Mouse (Mus musculus) lung, adult 2 months (tissue): ENCODE data around the gene Clec4f. TPM values are rescaled to one million over a fixed set of nuclear protein-coding genes. Genes with fewer than 3 reads are reported as not detected.
"Not testable (repeated sequence)": the region's sequence is repeated elsewhere in the genome, so short reads cannot be mapped to it uniquely, and the experiment has no call there.

Source experiments
- DNase-seq: peaks from one replicate; pipeline ENCODE4 v3.0.0; 2022
- H3K4me1 ChIP-seq: fragments of 200-500 bp; 2 replicates; pipeline ENCODE4 v1.6.1; 2011; ENCODE audit warnings: low read length; ENCODE audit not compliant: control insufficient read depth, insufficient read depth
- H3K4me3 ChIP-seq: fragments of 200-500 bp; replicated peaks from 2 replicates; pipeline ENCODE3; 2011; ENCODE audit warnings: low read depth, mild to moderate bottlenecking, control low read depth, low read length; ENCODE audit errors: extremely low read depth
- CTCF ChIP-seq: fragments of 200-500 bp; IDR thresholded peaks from 2 replicates; pipeline ENCODE4 v1.5.1; 2011; ENCODE audit warnings: mild to moderate bottlenecking, low read length, control low read depth; ENCODE audit not compliant: insufficient read depth
- POLR2A ChIP-seq: fragments of 200-500 bp; IDR thresholded peaks from 2 replicates; pipeline ENCODE4 v1.6.1; 2011; ENCODE audit warnings: low read depth, mild to moderate bottlenecking, control low read depth, low read length, borderline replicate concordance; ENCODE audit errors: extremely low read depth
- WGBS: fragments of 180-500 bp; shearing (Covaris S2); methylation state at CpG from one replicate; pipeline ENCODE4 v1.1.7; 2018; 5-methylcytosine and 5-hydroxymethylcytosine counted together
- polyA plus RNA-seq: library from polyadenylated mRNA; depleted of rRNA; stranded (reverse); fragments of >200 nt; gene quantifications from 2 replicates; pipeline ENCODE4 v1.2.3, GENCODE M21; 2012

The Clec4f gene
- polyA plus RNA-seq, 1 experiment = not detected

DNA sequence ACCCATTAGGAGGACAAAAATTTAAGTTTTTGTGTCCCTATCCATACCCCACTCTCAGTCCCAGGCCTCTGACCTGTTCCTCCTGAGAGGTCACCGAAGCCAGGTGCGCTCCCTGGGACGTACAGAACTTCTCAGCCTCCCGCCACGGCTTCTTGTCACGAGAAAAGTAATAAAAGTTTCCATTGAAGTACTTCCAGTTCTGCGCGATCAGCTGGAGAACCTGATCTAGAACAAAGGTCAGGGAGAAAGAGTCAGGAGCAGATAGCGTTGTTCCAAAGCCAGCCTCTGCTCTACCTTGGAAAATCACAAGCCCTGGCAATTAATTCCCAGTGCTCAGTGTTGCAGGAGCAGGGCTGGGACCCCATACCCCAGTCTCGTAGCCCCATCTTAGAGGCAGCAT, 9.3 kb downstream of the Clec4f start:
- no peaks in the 10 kb centered on the region for H3K4me1 ChIP-seq
- H3K4me3 ChIP-seq = no peak overlapping the region
- 82% methylated on average over 10 of the region's 10 CpGs for WGBS
- TF ChIP-seq CTCF (no peak), POLR2A (no peak)
- no peak for DNase-seq

DNA sequence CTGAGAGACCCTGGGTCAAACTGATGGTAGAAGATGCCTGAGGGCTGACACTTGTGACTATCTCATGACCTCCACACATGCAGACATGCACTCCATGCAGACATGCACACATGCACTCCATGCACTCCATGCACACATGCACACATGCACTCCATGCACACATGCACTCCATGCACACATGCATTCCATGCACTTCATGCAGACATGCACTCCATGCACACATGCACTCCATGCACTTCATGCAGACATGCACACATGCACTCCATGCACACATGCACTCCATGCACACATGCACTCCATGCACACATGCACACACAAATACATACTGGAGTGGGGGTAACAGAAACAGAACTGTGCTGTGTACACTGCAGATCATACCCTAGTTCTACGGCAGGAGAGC, 20.7 kb downstream of the Clec4f start:
- Histone ChIP-seq H3K4me1 (no peaks in the 10 kb centered on the region), H3K4me3 (no peak overlapping the region)
- WGBS = 77% methylated on average over 1 of the region's 1 CpGs
- TF ChIP-seq POLR2A = no peak
- TF ChIP-seq CTCF = no peak
- no peak for DNase-seq

- H3K4me3 ChIP-seq, DNase-seq: not testable (repeated sequence)
- 44% methylated on average over 4 of the region's 4 CpGs for WGBS
Observed at GRCm38 (mm10) chr6:83634631-83635030, 21.4 kb downstream of the Clec4f start.

GRCm38 (mm10) chr6:83634106-83634505, 21.9 kb downstream of the Clec4f start:
- not testable (repeated sequence) for H3K4me1 ChIP-seq, DNase-seq, H3K4me3 ChIP-seq
- 26% methylated on average over 5 of the region's 5 CpGs for WGBS

More at GRCm38 (mm10) chr6:83634631-83635030, 21.4 kb downstream of the Clec4f start:
- not testable (repeated sequence) for H3K4me1 ChIP-seq

DNA sequence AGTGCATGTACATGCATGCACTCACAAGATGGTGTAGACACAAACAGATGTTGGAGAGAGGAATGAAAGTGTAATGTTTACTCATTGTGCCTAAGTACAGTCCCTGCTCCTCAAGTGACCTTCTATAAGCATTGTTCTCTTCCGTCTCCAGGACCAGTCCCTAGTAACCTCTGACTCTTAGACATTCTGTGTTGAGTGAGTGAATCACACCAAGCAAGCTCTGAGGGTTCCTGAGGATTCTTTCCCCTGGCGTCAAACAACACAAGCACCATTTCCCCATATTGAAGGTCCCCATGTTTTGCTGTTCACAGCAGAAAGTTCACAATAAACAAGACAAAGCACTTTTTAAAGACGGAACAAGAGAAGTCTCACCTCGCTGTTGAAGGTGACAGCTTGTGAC, 24.2 kb downstream of the Clec4f start:
- 60% methylated on average over 4 of the region's 4 CpGs for WGBS
- Histone ChIP-seq H3K4me1 (no peaks in the 10 kb centered on the region), H3K4me3 (no peak overlapping the region)
- TF ChIP-seq POLR2A = no peak
- TF ChIP-seq CTCF = no peak
- no peak for DNase-seq

DNA sequence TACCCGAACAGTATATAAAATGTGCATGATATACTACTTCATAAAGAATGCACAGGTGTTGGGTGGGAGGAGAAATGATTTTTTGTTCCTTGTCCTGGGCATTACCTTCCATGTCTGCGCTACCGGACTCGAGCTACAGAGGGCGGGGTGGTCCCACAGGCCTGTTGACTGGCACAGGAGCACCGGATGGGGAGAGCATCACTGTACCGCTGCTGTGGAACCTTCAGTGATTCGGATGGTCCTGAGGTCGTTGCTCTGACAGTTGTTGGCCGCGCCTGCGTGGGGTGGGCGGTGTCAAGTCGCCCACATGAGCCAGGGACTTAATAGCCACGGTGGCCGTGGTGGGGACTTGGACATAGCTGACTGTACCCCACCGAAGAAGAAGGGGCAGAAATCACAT, 29.2 kb downstream of the Clec4f start:
- 59% methylated on average over 17 of the region's 17 CpGs for WGBS
- H3K4me1 ChIP-seq = no peaks in the 10 kb centered on the region
- no peak overlapping the region for H3K4me3 ChIP-seq
- no peak for DNase-seq
- no peak for TF ChIP-seq POLR2A
- no peak for TF ChIP-seq CTCF

GRCm38 (mm10) chr6:83619955-83620354, 36.0 kb downstream of the Clec4f start:
- 73% methylated on average over 9 of the region's 9 CpGs for WGBS
- no peak for TF ChIP-seq POLR2A
- no peak for TF ChIP-seq CTCF
- H3K4me3 ChIP-seq = no peak overlapping the region
- H3K4me1 ChIP-seq = no peaks in the 10 kb centered on the region
- DNase-seq = no peak

- no peak for DNase-seq
- Histone ChIP-seq H3K4me1 (no peaks in the 10 kb centered on the region), H3K4me3 (no peak overlapping the region)
- 44% methylated on average over 15 of the region's 15 CpGs for WGBS
- TF ChIP-seq POLR2A (no peak), CTCF (no peak)
Observed at GRCm38 (mm10) chr6:83617581-83618335, 38.2 kb downstream of the Clec4f start.

DNA sequence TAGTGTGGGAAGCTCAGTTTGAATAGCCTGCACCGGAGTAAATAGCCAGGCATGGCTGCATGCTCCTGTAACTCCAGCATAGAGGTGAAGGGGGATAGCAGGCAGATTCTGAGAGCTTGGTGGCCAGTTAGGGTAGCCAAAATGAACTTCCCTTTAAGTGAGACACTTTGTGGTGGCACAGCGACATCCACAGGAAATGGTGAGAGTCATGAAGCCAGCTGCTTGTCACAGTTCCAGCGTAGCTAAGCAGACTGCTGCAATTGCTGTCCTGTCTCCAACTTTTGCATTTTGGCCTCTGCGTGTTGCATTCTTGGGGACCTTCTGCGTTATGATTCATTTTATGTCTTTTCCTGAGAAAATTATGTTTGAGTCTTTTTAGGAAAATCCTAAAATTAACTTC, 39.5 kb downstream of the Clec4f start:
- H3K4me3 ChIP-seq = no peak overlapping the region
- peak; percentile 13 for DNase-seq
- TF ChIP-seq CTCF = peak; percentile 33; the same call in 1 of the 2 replicates
- TF ChIP-seq POLR2A = no peak
- no peaks in the 10 kb centered on the region for H3K4me1 ChIP-seq
- WGBS = 43% methylated on average over 5 of the region's 5 CpGs

GRCm38 (mm10) chr6:83614469-83614868, 41.5 kb downstream of the Clec4f start:
- no peaks in the 10 kb centered on the region for H3K4me1 ChIP-seq
- 86% methylated on average over 4 of the region's 4 CpGs for WGBS
- TF ChIP-seq CTCF (no peak), POLR2A (no peak)
- no peak for DNase-seq
- H3K4me3 ChIP-seq = no peak overlapping the region
